Mouse (Mus musculus): ENCODE results near the gene Ssmem1.

The Ssmem1 gene

GRCm38 (mm10) chr6:30509265-30510239 lies at the start of gene Ssmem1, which contains the start of gene Tmem209:
Ssmem1 (plus strand) TSS chr6:30509849.
Tmem209 (minus strand) TSS chr6:30509783.
- DNase-seq, result peak; percentile 98

- DNase-seq, result peak; percentile 97
Measured at GRCm38 (mm10) chr6:30460750-30461446, 48.8 kb upstream of the Ssmem1 start.

- DNase-seq, result no peak
Measured at GRCm38 (mm10) chr6:30461755-30462344, 47.8 kb upstream of the Ssmem1 start.

GRCm38 (mm10) chr6:30462822-30463221 lies 46.8 kb upstream of the Ssmem1 start:
- DNase-seq, result no peak

- DNase-seq, result no peak
Measured at GRCm38 (mm10) chr6:30465586-30465985, 44.1 kb upstream of the Ssmem1 start.

- no peak for DNase-seq
Measured at GRCm38 (mm10) chr6:30468058-30468457, 41.6 kb upstream of the Ssmem1 start.

GRCm38 (mm10) chr6:30468684-30469083 lies 41.0 kb upstream of the Ssmem1 start:
- peak; percentile 78 for DNase-seq

GRCm38 (mm10) chr6:30469370-30469769 lies 40.3 kb upstream of the Ssmem1 start:
- DNase-seq, result peak; percentile 94

- DNase-seq, result no peak
Measured at GRCm38 (mm10) chr6:30471706-30472105, 37.9 kb upstream of the Ssmem1 start.

GRCm38 (mm10) chr6:30476025-30476765 lies 33.5 kb upstream of the Ssmem1 start:
- DNase-seq, result no peak

- peak; percentile 86 for DNase-seq
Measured at GRCm38 (mm10) chr6:30477210-30477714, 32.4 kb upstream of the Ssmem1 start.

GRCm38 (mm10) chr6:30477784-30478183 lies 31.9 kb upstream of the Ssmem1 start:
- no peak for DNase-seq

- peak; percentile 51 for DNase-seq
Measured at GRCm38 (mm10) chr6:30479418-30479817, 30.2 kb upstream of the Ssmem1 start.

GRCm38 (mm10) chr6:30482908-30483307 lies 26.7 kb upstream of the Ssmem1 start:
- no peak for DNase-seq

- no peak for DNase-seq
Measured at GRCm38 (mm10) chr6:30486504-30486903, 23.1 kb upstream of the Ssmem1 start.

GRCm38 (mm10) chr6:30499049-30499448 lies 10.6 kb upstream of the Ssmem1 start:
- no peak for DNase-seq

GRCm38 (mm10) chr6:30508824-30509223 lies 825 bp upstream of the Ssmem1 start:
- no peak for DNase-seq

- DNase-seq, result peak; percentile 29
Measured at GRCm38 (mm10) chr6:30510291-30510690, 642 bp downstream of the Ssmem1 start.

- DNase-seq, result no peak
Measured at GRCm38 (mm10) chr6:30514242-30514641, 4.6 kb downstream of the Ssmem1 start.

- DNase-seq, result no peak
Measured at GRCm38 (mm10) chr6:30520400-30520799, 10.8 kb downstream of the Ssmem1 start.

GRCm38 (mm10) chr6:30525456-30526332 lies 16.0 kb downstream of the Ssmem1 start:
- DNase-seq, result no peak
